Mouse (Mus musculus): ENCODE measurements around the gene Grin2b.

DNA sequence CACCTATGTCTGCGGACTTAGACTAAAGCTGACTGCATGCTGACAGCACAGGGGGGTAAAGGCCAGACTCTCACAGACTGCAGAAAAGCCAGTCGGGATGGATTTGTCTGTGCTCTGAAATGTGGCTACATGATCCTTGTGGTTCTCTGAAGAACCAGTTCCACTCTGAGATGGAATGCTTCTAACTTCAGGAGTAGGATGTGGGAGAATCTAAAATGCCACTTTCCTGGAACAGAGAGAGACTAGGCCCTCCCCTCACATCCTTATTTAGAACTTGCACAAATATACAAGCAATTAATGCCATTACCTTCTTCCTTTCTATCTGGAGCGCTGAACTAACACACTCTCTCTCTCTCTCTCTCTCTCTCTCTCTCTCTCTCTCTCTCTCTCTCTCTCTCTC, 346.0 kb downstream of the Grin2b start:
- no peak for TF ChIP-seq POLR2A (IDR thresholded peaks at IDR 0.05; ENCODE audit: borderline replicate concordance, insufficient read depth, low read length)
- TF ChIP-seq CTCF (IDR thresholded peaks at IDR 0.05; ENCODE audit: borderline replicate concordance, insufficient read depth, low read depth, low read length), result no peak

Data from cerebellum, adult 2 months (tissue).